Mouse (Mus musculus): ENCODE measurements around the gene Rexo5. TPM values are rescaled to one million over a fixed set of nuclear protein-coding genes. Genes with fewer than 3 reads are reported as not detected.

The Rexo5 gene
- polyA plus RNA-seq, 1 experiment, result 3.9 TPM

- no peak for TF ChIP-seq GATA1 (IDR thresholded peaks at IDR 0.05; ENCODE audit: low read length)
Measured at GRCm38 (mm10) chr7:119860971-119861334, 67.1 kb downstream of the Rexo5 start.

- TF ChIP-seq GATA1 (IDR thresholded peaks at IDR 0.05; ENCODE audit: low read length), result no peak
Measured at GRCm38 (mm10) chr7:119861335-119862091, 67.7 kb downstream of the Rexo5 start.

- no peak for TF ChIP-seq GATA1 (IDR thresholded peaks at IDR 0.05; ENCODE audit: low read length)
Measured at GRCm38 (mm10) chr7:119862167-119862566, 68.4 kb downstream of the Rexo5 start.

- peak; percentile 34 for TF ChIP-seq GATA1 (IDR thresholded peaks at IDR 0.05; ENCODE audit: low read length)
Measured at GRCm38 (mm10) chr7:119864500-119864899, 70.7 kb downstream of the Rexo5 start.

GRCm38 (mm10) chr7:119866136-119866535, 72.3 kb downstream of the Rexo5 start:
- TF ChIP-seq GATA1 (IDR thresholded peaks at IDR 0.05; ENCODE audit: low read length), result no peak

DNA sequence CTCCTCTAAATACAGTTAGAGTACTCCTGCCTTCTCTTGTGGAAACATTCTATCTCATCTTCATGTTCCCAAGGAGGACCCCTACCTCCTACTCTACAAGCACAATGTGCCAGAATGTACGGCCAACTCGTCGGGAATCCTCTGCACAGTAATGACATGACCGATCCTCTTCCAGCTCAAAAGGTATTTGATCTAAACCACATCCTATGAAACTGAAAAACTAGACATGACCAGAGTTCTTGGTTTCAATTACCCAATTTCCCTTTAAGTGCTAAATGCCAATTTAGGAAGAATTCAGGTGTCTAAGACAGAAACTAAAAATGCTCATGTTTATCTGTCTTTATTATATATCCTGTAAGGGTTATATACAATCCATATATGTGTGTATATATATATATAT, 78.4 kb downstream of the Rexo5 start:
- TF ChIP-seq GATA1 (IDR thresholded peaks at IDR 0.05; ENCODE audit: low read length), result no peak

GRCm38 (mm10) chr7:119873050-119873449, 79.2 kb downstream of the Rexo5 start:
- TF ChIP-seq GATA1 (IDR thresholded peaks at IDR 0.05; ENCODE audit: low read length), result no peak

DNA sequence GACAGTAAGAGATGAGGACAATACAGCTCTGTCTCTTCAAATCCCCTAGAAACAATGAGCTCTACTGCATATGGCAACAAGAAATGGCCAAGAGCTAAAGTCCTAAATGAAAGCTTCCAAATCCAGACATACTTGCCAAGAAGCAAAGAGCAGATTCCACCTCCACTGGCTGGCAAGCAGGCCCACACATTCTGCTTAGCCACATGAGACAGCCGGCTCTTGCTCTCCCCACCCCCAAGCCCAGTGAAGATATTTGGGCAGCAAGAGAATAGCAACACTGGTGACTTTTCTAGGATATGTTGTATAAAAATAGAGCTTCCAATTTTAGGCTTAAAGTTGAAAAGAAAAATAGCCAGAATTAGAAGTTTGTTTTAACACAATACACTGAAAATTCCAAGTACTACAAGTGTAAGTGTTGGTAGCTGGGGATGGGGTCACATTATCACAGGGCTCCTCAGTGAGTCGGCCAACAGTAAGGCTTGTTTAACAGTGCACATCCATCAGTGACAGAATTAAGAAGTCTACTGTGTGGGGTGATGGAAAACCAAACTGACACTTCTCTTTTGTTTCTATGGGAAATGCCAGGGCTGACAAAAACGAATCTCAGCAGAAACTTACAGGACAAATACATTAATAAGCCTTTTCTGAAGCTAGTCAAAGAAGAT, 82.1 kb downstream of the Rexo5 start:
- TF ChIP-seq GATA1 (IDR thresholded peaks at IDR 0.05; ENCODE audit: low read length), result no peak

DNA sequence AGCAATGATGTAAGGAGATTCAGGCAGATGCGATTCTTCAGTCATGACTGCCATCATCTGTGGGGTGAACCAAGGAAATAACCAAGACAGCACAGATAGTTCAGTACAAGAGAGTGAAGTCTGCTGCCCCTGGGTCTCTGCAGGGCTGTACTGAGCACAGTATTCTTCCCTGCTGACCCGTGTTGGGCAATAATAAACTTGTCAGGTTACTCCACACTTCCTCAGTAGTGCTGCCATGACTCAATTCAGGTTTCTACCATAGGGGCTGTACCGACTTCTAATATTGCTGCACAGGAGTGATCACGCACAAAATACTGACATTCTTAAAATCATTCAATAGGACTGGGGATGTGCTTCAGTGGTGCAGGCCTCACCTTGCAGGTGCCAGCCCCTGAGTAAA, 85.4 kb downstream of the Rexo5 start:
- TF ChIP-seq GATA1 (IDR thresholded peaks at IDR 0.05; ENCODE audit: low read length), result no peak

DNA sequence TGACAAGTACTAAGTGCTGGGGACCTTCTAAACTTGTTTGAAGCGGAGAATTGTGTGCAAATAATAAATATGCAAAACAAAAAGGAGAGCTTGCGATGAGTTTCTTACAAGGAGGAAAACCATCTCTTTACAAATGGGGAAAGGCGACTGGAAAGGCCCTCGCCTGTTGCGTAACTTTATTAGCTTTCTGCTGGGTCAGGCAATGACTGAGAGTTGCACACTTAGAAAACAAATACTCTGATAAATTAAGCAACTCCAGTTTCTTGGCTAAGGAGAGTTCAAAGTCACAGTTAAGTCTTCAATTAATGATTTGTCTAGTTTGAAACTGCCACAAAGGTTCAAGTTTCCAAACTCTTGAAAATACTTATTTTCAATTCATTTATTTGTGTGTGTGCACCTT, 86.5 kb downstream of the Rexo5 start:
- TF ChIP-seq GATA1 (IDR thresholded peaks at IDR 0.05; ENCODE audit: low read length), result no peak

DNA sequence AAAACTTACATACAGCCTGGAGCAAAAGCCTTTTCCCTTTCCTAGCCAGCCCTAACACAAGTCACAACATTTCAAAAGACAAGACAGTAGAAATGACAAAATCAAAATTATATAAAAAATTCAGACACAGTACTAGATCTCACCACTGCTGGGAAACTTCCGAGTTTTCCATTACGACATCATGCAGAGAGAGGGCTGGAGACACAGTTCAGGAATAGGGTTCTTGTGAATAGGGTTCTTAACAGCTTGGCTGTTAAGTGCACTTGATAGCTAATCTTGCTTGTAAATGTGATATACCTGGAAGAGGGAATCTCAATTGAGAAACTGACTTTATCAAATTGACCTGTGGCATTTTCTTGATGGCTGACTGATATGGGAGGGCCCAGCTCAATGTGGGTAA, 87.4 kb downstream of the Rexo5 start:
- TF ChIP-seq GATA1 (IDR thresholded peaks at IDR 0.05; ENCODE audit: low read length), result no peak

DNA sequence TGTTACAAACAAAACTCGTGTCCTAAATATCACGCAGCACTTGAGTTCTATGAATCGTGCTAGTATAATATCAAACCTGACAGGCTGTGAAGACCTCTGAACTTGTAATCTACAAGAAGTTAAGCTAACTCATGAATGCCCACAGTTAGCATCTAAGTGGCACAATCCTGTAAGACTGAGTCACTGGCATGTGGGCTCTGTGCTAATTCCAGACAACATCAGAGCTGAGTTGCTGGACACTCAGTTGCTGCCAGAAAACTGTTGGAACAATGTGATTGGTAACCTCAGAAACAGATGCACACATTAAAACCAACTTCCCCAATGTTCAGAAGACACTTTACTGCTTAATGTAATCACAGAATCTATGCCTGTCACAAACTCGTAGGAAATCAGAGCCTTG, 94.1 kb downstream of the Rexo5 start:
- no peak for TF ChIP-seq GATA1 (IDR thresholded peaks at IDR 0.05; ENCODE audit: low read length)

- TF ChIP-seq GATA1 (IDR thresholded peaks at IDR 0.05; ENCODE audit: low read length), result no peak
Measured at GRCm38 (mm10) chr7:119892198-119892597, 98.4 kb downstream of the Rexo5 start.

GRCm38 (mm10) chr7:119892742-119893141, 98.9 kb downstream of the Rexo5 start:
- TF ChIP-seq GATA1 (IDR thresholded peaks at IDR 0.05; ENCODE audit: low read length), result no peak

DNA sequence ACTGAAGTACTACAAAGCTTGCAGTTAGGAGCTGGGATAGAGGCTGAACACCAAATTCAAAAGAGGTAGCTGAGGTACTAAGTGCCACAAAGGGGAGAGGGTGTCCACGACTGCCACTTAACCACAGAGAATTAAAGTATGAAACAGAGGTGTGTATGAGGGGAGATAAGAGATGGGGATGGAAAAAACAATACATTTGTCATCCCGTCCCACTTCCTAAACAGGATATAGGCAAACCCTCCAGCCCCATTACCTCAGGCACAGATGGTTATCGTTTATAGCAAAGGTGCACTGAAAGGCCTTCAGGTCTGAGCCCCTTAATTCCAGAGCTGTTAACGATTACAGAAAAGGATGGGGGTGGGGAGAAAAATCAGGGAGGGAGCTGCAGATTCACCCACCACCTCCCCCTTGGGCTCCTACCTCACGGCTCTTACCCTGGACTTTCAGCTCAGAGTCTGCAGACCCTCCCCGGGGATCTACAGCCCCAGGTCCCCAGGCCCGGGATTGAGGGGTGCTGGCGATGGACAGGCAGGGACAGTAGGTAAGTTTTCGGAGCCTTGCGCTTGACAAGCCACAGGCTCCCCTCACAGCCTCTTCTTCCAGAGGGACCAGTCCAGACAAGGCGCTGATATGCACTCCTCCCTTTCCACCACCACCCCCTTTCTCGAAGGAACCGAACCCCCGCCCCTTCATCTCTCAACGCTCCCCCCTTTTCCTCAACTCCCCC, 101.2 kb downstream of the Rexo5 start:
- TF ChIP-seq GATA1 (IDR thresholded peaks at IDR 0.05; ENCODE audit: low read length), result no peak

All from G1E-ER4 (cell line).